ENCODE assay signal across 8 mouse cellular contexts in genomic region chr2:94243053-94243916, GRCm38 (mm10).
DNase-seq lines count a peak whose midpoint lies in the region; ATAC-seq lines count a peak whose summit lies in the region.

No protein-coding gene starts in this region.

- H3K4me1 ChIP-seq in heart, embryonic 10.5 days: peaks cover 54% of the 10 kb centered on the region
- peaks cover 41% of the 10 kb centered on the region for H3K4me1 ChIP-seq in embryonic facial prominence, embryonic 10.5 days
- H3K4me1 ChIP-seq in limb, embryonic 11.5 days (ENCODE audit: control insufficient read depth, insufficient read depth, low read length): no peaks in the 10 kb centered on the region; the same call in 1 of the 2 replicates
- H3K4me1 ChIP-seq in stomach, embryonic 14.5 days (ENCODE audit: control insufficient read depth, insufficient read depth, low read length): peaks cover 10% of the 10 kb centered on the region; the same call in 1 of the 2 replicates

- ATAC-seq in limb, embryonic 11.5 days (ENCODE audit: insufficient number of reproducible peaks, low FRiP score, low TSS enrichment, low read depth): 0 out of 2 replicates have a peak, but pooled peaks have one; percentile 11
- ATAC-seq in stomach, embryonic 14.5 days (ENCODE audit: insufficient number of reproducible peaks, insufficient read depth, low FRiP score, low read depth): no peak
- no peak for ATAC-seq in CD4-positive, CD25-positive, alpha-beta regulatory T cell, adult 4 months

- H3K4me2 ChIP-seq in limb, embryonic 11.5 days (ENCODE audit: low read depth, severe bottlenecking): peak overlapping the region; percentile 22; the same call in 1 of the 2 replicates
- peak overlapping the region; percentile 39 for H3K4me2 ChIP-seq in stomach, embryonic 14.5 days (replicated peaks; ENCODE audit: low read depth, low read length)

- no peak overlapping the region for H3K27ac ChIP-seq in heart, embryonic 10.5 days
- H3K27ac ChIP-seq in embryonic facial prominence, embryonic 10.5 days (replicated peaks): no peak overlapping the region
- H3K27ac ChIP-seq in limb, embryonic 11.5 days (replicated peaks; ENCODE audit: low read depth, low read length): no peak overlapping the region
- no peak overlapping the region for H3K27ac ChIP-seq in stomach, embryonic 14.5 days (ENCODE audit: low read length)

- H3K9me3 ChIP-seq in heart, embryonic 10.5 days: no peaks in the 10 kb centered on the region
- H3K9me3 ChIP-seq in embryonic facial prominence, embryonic 10.5 days: no peaks in the 10 kb centered on the region
- H3K9me3 ChIP-seq in limb, embryonic 11.5 days (ENCODE audit: control insufficient read depth, low read length): no peaks in the 10 kb centered on the region
- H3K9me3 ChIP-seq in stomach, embryonic 14.5 days (ENCODE audit: control insufficient read depth, low read depth, low read length): no peaks in the 10 kb centered on the region

- DNase-seq in heart, embryonic 10.5 days (ENCODE audit: low spot score): peak; percentile 75
- DNase-seq in heart, postnatal 4 days: no peak
- DNase-seq in ES-CJ7 (ENCODE audit: low read depth, low spot score): peak; percentile 84
- DNase-seq in embryonic facial prominence, embryonic 10.5 days (ENCODE audit: low spot score): peak; percentile 59
- DNase-seq in limb, embryonic 11.5 days (ENCODE audit: low spot score): no peak
- DNase-seq in thymus, postnatal 0 days (ENCODE audit: low spot score): no peak

- H3K36me3 ChIP-seq in heart, embryonic 10.5 days: no peaks in the 10 kb centered on the region
- H3K36me3 ChIP-seq in embryonic facial prominence, embryonic 10.5 days (replicated peaks): no peaks in the 10 kb centered on the region
- no peaks in the 10 kb centered on the region for H3K36me3 ChIP-seq in limb, embryonic 11.5 days (ENCODE audit: control insufficient read depth, insufficient read depth, low read length)
- no peaks in the 10 kb centered on the region for H3K36me3 ChIP-seq in stomach, embryonic 14.5 days (ENCODE audit: control insufficient read depth, insufficient read depth, low read length)

- H3K9ac ChIP-seq in limb, embryonic 11.5 days (ENCODE audit: low read length): no peak overlapping the region
- no peak overlapping the region for H3K9ac ChIP-seq in stomach, embryonic 14.5 days (replicated peaks; ENCODE audit: low read depth, low read length)

- peak overlapping the region; percentile 52 for H3K4me3 ChIP-seq in heart, embryonic 10.5 days
- H3K4me3 ChIP-seq in embryonic facial prominence, embryonic 10.5 days: peak overlapping the region; percentile 42
- peak overlapping the region; percentile 21 for H3K4me3 ChIP-seq in limb, embryonic 11.5 days (ENCODE audit: low read depth, low read length)
- peak overlapping the region; percentile 22 for H3K4me3 ChIP-seq in stomach, embryonic 14.5 days (ENCODE audit: low read depth, low read length)

- under 1% methylated on average over 50 of the region's 50 CpGs for WGBS in heart, embryonic 10.5 days
- WGBS in embryonic facial prominence, embryonic 10.5 days: under 1% methylated on average over 50 of the region's 50 CpGs
- WGBS in limb, embryonic 11.5 days: under 1% methylated on average over 47 of the region's 50 CpGs
- 0% methylated on average over 50 of the region's 50 CpGs for WGBS in stomach, embryonic 14.5 days

- H3K27me3 ChIP-seq in heart, embryonic 10.5 days (ENCODE audit: insufficient read depth, poor library complexity, severe bottlenecking): peaks cover 98% of the 10 kb centered on the region
- peaks cover 100% of the 10 kb centered on the region for H3K27me3 ChIP-seq in embryonic facial prominence, embryonic 10.5 days (replicated peaks; ENCODE audit: low read depth, poor library complexity, severe bottlenecking)
- peaks cover 99% of the 10 kb centered on the region for H3K27me3 ChIP-seq in limb, embryonic 11.5 days (ENCODE audit: control insufficient read depth, insufficient read depth, low read length)
- H3K27me3 ChIP-seq in stomach, embryonic 14.5 days (ENCODE audit: control insufficient read depth, insufficient read depth, low read length): peaks cover 68% of the 10 kb centered on the region

Comparison
In these comparisons a context has a peak if more than half of its experiments do, and no peak if none do; other contexts are left out.
1. DNase-seq: peak in heart, embryonic 10.5 days (single experiment), ES-CJ7 (single experiment) and embryonic facial prominence, embryonic 10.5 days (single experiment); none in heart, postnatal 4 days (single experiment), limb, embryonic 11.5 days (single experiment) and thymus, postnatal 0 days (single experiment).
2. Peak in every context shown above with its lines, with median percentiles within 50 percentile points of each other: H3K4me3 ChIP-seq.